Mouse (Mus musculus): ENCODE results near the gene Defa25.
"Not testable (repeated sequence)": the region's sequence is repeated elsewhere in the genome, so short reads cannot be mapped to it uniquely, and the experiment has no call there.

Defa25 gene

GRCm38 (mm10) chr8:21084142-21084541 lies at the start of gene Defa25:
Gene Defa25 (plus strand): TSS chr8:21084442.
- DNase-seq = not testable (repeated sequence)

DNA sequence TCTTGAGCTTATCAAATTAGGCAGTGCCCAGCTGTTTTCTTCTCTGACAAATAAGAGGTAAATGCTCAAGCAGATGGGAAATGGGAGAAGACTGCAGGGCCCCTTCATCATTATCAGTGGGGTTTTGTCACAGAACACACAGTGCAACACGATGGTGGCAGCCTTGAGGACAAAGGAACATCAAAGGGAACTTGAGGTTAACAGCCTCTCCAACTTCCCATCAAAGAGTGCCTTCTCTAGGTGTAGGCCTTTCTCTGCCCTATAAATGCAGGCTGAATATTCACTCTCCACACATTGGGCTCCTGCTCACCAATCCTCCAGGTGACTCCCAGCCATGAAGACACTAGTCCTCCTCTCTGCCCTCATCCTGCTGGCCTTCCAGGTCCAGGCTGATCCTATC lies 29.5 kb upstream of the Defa25 start, which contains the start of gene Defa23:
Defa23 (plus strand) TSS at position 301 of the 400 bp plus-strand sequence.
- not testable (repeated sequence) for DNase-seq

- not testable (repeated sequence) for DNase-seq
Measured at GRCm38 (mm10) chr8:21064738-21065137, 19.5 kb upstream of the Defa25 start, which contains the start of gene Defa35. Gene Defa35 (plus strand): TSS chr8:21065038.

DNA sequence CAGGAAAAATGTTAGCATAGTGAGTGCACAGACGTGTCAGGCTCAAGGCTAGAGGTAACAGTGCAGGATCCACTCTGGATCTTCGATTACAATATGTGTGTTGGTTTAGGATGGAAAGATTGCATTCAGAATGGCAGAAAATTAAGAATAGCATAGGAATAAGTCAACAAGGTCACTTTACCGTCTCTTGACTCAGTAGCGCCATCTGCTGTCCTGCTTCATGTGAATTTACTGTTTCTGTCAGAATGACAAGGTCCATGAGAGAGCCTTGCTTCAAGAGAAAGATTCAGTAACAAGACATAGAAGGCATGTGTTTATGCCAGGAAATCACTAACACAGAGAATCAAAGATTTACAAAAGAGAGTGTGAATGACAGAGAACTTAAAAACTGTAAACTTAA lies 8.9 kb downstream of the Defa25 start:
- no peak for DNase-seq

- not testable (repeated sequence) for DNase-seq
Measured at GRCm38 (mm10) chr8:21095950-21096349, 11.7 kb downstream of the Defa25 start, which contains the start of gene Gm14851. Gene Gm14851 (minus strand): TSS chr8:21096050.

GRCm38 (mm10) chr8:21134342-21134741 lies 50.1 kb downstream of the Defa25 start, which contains the start of gene Defa30:
Gene Defa30 (plus strand): TSS chr8:21134642.
- peak; percentile 55 for DNase-seq
